Mouse (Mus musculus): ENCODE results near the gene Il6ra.

GRCm38 (mm10) chr3:89818605-89819004 is 94.4 kb downstream of the Il6ra start:
- TF ChIP-seq CTCF (IDR thresholded peaks at IDR 0.05; ENCODE audit: low read depth, low read length) (no peak), GATA2 (IDR thresholded peaks at IDR 0.05; ENCODE audit: borderline replicate concordance, low read depth, low read length) (no peak), TAL1 (conservative IDR thresholded peaks at IDR 0.05; ENCODE audit: low read depth, low read length) (no peak), POLR2AphosphoS5 (IDR thresholded peaks at IDR 0.05; ENCODE audit: insufficient replicate concordance, low read depth, low read length) (no peak), GATA1 (IDR thresholded peaks at IDR 0.05; ENCODE audit: borderline replicate concordance, low read length) (no peak)

All from G1E (cell line).